Mouse (Mus musculus): ENCODE measurements around the gene Slc25a45.

DNA sequence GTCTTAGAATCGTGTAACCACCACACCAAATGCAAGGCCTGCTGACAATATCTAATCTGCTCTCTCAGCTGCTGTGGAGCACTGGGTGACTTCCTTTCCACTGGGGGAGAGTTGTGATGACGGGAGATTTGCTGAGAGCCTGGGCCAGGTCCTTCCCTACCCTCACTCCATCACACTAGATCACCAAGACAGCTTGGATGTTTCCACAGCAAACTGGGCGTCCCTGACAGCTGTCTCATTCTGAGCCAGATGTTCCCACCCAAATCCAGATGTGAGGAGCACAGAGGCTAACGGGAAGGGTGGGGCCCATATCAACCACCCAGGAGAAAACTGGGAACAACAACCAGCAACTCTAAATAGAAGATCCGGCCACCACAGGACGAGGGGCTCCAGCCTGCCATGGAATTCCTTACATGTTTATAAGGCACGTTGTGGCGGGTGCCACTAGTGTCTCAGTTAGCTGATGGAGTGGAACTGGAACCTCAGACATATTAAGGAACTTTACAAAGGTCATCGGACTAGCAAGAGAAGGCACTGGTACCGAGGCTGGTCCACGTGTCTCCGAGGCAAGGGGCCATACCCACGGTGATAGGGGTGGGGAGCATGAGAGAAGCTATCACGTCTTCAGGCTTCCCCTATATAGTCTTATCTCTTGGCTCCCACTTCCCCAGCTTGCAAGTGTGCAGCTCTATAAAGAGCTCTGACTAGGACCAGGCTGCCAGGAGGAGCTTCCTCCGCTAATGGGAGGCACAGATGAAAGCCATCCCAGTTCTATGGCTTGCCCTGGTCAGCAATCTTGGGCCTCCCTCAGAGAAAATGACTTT, 44.7 kb downstream of the Slc25a45 start:
- TF ChIP-seq CTCF (conservative IDR thresholded peaks at IDR 0.05; ENCODE audit: low read length) (no peak), NANOG (IDR thresholded peaks at IDR 0.05; ENCODE audit: borderline replicate concordance, low read length) (no peak), POU5F1 (IDR thresholded peaks at IDR 0.05; ENCODE audit: borderline replicate concordance, low read length) (no peak)
